Mouse (Mus musculus): ENCODE data around the gene Gatm. TPM values are rescaled to one million over a fixed set of nuclear protein-coding genes. Genes with fewer than 3 reads are reported as not detected.

The Gatm gene
- 175 TPM for polyA plus RNA-seq (2015; fragmentation: Illumina TruSeq; extraction: RNeasy Lipid Tissue Mini Kit (QIAGEN cat#74804); ENCODE audit: low read depth, low replicate concordance)

GRCm38 (mm10) chr2:122610746-122611653 lies at the start of gene Gatm:
Gene Gatm, minus strand, starts transcription at chr2:122611303.

GRCm38 (mm10) chr2:122636686-122637085 lies 25.6 kb upstream of the Gatm start, which contains the start of gene AA467197:
Gene AA467197, plus strand, starts transcription at chr2:122636986.

Other genes starting within 250 kb of the Gatm start
- gene Shf, start 242.1 kb downstream of the Gatm start, polyA plus RNA-seq (2015; fragmentation: Illumina TruSeq; extraction: RNeasy Lipid Tissue Mini Kit (QIAGEN cat#74804); ENCODE audit: low read depth, low replicate concordance): 61.9 TPM
- 0.15 TPM for gene Slc28a2, start 184.8 kb downstream of the Gatm start, polyA plus RNA-seq (2015; fragmentation: Illumina TruSeq; extraction: RNeasy Lipid Tissue Mini Kit (QIAGEN cat#74804); ENCODE audit: low read depth, low replicate concordance)
- gene Gm14085, start 126.4 kb downstream of the Gatm start, polyA plus RNA-seq (2015; fragmentation: Illumina TruSeq; extraction: RNeasy Lipid Tissue Mini Kit (QIAGEN cat#74804); ENCODE audit: low read depth, low replicate concordance): not detected
- 2.0 TPM for gene AA467197, start 25.7 kb upstream of the Gatm start, polyA plus RNA-seq (2015; fragmentation: Illumina TruSeq; extraction: RNeasy Lipid Tissue Mini Kit (QIAGEN cat#74804); ENCODE audit: low read depth, low replicate concordance)
- gene Slc30a4, start 91.4 kb upstream of the Gatm start, polyA plus RNA-seq (2015; fragmentation: Illumina TruSeq; extraction: RNeasy Lipid Tissue Mini Kit (QIAGEN cat#74804); ENCODE audit: low read depth, low replicate concordance): 48.4 TPM
- gene Bloc1s6, start 127.2 kb upstream of the Gatm start, polyA plus RNA-seq (2015; fragmentation: Illumina TruSeq; extraction: RNeasy Lipid Tissue Mini Kit (QIAGEN cat#74804); ENCODE audit: low read depth, low replicate concordance): 37.2 TPM
- gene Sqor, start 153.9 kb upstream of the Gatm start, polyA plus RNA-seq (2015; fragmentation: Illumina TruSeq; extraction: RNeasy Lipid Tissue Mini Kit (QIAGEN cat#74804); ENCODE audit: low read depth, low replicate concordance): 8.8 TPM

All from brain, adult 10 weeks (tissue).